Mouse (Mus musculus) embryonic facial prominence, embryonic 13.5 days (tissue): ENCODE measurements around the gene Fitm1. TPM values are rescaled to one million over a fixed set of nuclear protein-coding genes. Genes with fewer than 3 reads are reported as not detected.
A peak's percentile ranks its signal among the peaks of the same experiment; 100 is the strongest.

Source experiments
- ATAC-seq: fragments of 200-750 bp; cut with Nextera tagmentation; 2 replicates; pipeline ENCODE4 v1.8.0; 2017; ENCODE audit warnings: low read depth; ENCODE audit not compliant: insufficient number of reproducible peaks, insufficient read depth, low FRiP score, low TSS enrichment
- H3K27ac ChIP-seq: fragments of 300-500 bp; sonication (generic); 2 replicates; pipeline ENCODE4 v1.5.1; 2015; ENCODE audit warnings: moderate library complexity, mild to moderate bottlenecking, inconsistent platforms
- H3K27me3 ChIP-seq: fragments of 300-500 bp; sonication (generic); 2 replicates; pipeline ENCODE4 v1.6.1; 2015; ENCODE audit warnings: mild to moderate bottlenecking, inconsistent platforms
- H3K36me3 ChIP-seq: fragments of 300-500 bp; sonication (generic); 2 replicates; pipeline ENCODE4 v1.6.1; 2015; ENCODE audit warnings: mild to moderate bottlenecking, inconsistent platforms
- H3K4me1 ChIP-seq: fragments of 300-500 bp; sonication (generic); 2 replicates; pipeline ENCODE4 v1.6.1; 2015; ENCODE audit warnings: inconsistent platforms
- H3K4me2 ChIP-seq: fragments of 300-500 bp; sonication (generic); 2 replicates; pipeline ENCODE4 v1.6.1; 2015; ENCODE audit warnings: moderate library complexity, mild to moderate bottlenecking, inconsistent platforms
- H3K4me3 ChIP-seq: fragments of 300-500 bp; sonication (generic); 2 replicates; pipeline ENCODE4 v1.5.1; 2015; ENCODE audit warnings: mild to moderate bottlenecking, inconsistent platforms
- H3K9ac ChIP-seq: fragments of 300-500 bp; sonication (generic); 2 replicates; pipeline ENCODE4 v1.6.1; 2015; ENCODE audit warnings: mild to moderate bottlenecking, inconsistent platforms
- H3K9me3 ChIP-seq: fragments of 300-500 bp; sonication (generic); 2 replicates; pipeline ENCODE4 v1.6.1; 2016; ENCODE audit warnings: inconsistent platforms
- WGBS: fragments of 180-500 bp; shearing (Covaris S2); methylation state at CpG from one replicate; pipeline ENCODE4 v1.1.7; 2015; ENCODE audit warnings: mixed read lengths; 5-methylcytosine and 5-hydroxymethylcytosine counted together
- polyA plus RNA-seq: library from polyadenylated mRNA; unstranded; fragments of >200 nt; fragmentation: Nextera tagmentation; extraction: Ambion mirVana; gene quantifications from 2 replicates; pipeline ENCODE4 v1.2.1, GENCODE M21; 2015

The Fitm1 gene
- polyA plus RNA-seq, 1 experiment from 2014 or later, result 5.3 TPM

DNA sequence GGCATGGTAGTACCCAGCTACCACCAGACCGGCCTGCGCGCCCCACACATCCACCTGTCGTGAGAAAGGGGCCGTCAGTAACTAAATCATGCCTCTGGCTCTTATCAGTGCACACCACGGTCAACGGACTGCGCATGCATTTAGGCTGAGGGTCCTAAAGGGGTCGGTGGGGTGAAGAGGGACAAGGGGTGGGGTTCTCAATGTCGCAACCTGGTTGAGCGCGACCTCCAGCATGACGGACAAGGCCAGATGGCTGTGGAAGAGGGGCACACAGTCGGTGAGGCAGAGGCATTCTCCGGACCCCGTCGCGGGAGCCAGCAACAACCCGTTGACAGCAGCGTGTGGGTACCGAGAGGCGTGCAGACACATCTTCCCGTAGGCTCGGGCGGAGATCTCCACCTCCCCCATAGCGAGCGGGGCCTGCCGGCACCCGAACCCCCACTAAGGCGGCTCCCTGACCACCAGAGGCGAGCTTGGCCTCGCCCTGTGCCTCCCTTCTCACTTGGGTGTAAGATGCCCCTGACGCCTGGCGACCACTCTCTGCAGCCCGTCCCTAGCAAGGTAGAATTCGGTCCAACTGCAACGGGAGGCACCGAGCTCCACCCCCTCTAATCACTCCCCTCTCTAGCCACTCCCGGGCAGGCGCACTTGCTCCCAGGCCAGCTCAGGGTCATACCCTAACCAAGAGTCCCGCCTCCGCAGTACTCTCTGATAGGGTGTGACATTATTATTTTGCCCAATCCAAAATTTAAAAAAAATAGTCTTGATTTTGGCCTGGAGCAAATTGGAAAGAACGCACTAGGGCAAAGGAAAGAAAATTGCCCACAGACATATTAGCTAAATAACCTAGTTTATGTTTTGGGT lies 9.5 kb downstream of the Fitm1 start, which contains the start of gene Emc9:
Gene Emc9 (minus strand): TSS at position 601 of the 864 bp plus-strand sequence.
- peak within 1 kb of the TSS; percentile 74 for H3K9ac ChIP-seq
- peaks cover 9% of the 10 kb centered on the region; the same call in 1 of the 2 replicates for H3K27me3 ChIP-seq
- peaks cover 21% of the 10 kb centered on the region for H3K4me1 ChIP-seq
- peak within 1 kb of the TSS; percentile 52 for H3K4me3 ChIP-seq
- H3K9me3 ChIP-seq, result no peaks in the 10 kb centered on the region
- H3K36me3 ChIP-seq, result peaks cover 48% of the 10 kb centered on the region
- ATAC-seq, result 0 out of 2 replicates have a peak, but pooled peaks have one; percentile 65
- H3K4me2 ChIP-seq, result peak within 1 kb of the TSS; percentile 87
- no peak within 1 kb of the TSS for H3K27ac ChIP-seq
- 2% methylated on average over 43 of the region's 43 CpGs for WGBS

DNA sequence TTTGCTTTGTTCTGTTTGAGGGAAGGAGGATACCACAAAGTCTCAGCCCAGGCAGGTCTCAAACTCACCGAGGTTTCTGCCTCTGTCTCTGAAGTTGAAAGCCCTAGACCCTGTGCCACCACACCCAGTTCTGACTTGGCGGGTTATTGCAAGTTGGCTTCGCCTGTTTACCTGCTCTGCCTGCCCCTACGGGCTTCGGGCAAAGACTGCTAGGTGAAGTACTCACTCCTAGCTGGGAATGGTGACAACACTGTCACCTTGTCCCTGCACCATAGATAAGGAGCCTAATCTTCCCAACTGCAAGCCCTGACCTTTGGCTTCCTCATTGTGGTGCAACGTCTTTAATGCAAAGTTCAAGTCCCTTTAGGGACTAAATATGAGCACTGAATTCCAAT lies 10.1 kb downstream of the Fitm1 start:
- WGBS, result 52% methylated on average over 6 of the region's 6 CpGs
- H3K4me3 ChIP-seq, result peak overlapping the region; percentile 52
- no peak for ATAC-seq

DNA sequence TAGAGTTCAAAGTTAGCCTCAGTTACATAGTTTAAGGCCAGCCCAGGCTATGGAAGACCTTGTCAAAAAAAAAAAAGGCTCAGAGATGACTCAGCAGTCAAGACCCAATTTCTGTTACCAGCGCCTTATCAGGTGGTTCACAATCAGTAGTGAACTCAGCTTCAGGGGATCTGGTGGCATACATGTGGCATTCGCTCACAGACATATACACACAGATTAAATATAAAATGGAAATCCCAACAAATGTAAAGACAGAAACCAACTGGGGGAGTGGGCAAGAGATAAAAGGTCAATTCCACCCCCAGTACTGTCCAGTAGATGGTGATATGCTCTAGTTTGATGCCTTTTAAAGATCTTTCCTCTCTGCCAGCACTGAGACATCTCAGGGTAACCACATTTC lies 10.7 kb downstream of the Fitm1 start:
- H3K4me1 ChIP-seq, result peaks cover 27% of the 10 kb centered on the region
- no peak for ATAC-seq
- WGBS, result 94% methylated on average over 2 of the region's 2 CpGs

More for the DNA sequence above, 10.1 kb downstream of the Fitm1 start:
- H3K9me3 ChIP-seq, result no peaks in the 10 kb centered on the region
- H3K36me3 ChIP-seq, result peaks cover 42% of the 10 kb centered on the region
- no peak overlapping the region for H3K9ac ChIP-seq
- H3K27ac ChIP-seq, result no peak overlapping the region
- H3K27me3 ChIP-seq, result peaks cover 9% of the 10 kb centered on the region; the same call in 1 of the 2 replicates
- peak overlapping the region; percentile 87 for H3K4me2 ChIP-seq
- peaks cover 27% of the 10 kb centered on the region for H3K4me1 ChIP-seq

DNA sequence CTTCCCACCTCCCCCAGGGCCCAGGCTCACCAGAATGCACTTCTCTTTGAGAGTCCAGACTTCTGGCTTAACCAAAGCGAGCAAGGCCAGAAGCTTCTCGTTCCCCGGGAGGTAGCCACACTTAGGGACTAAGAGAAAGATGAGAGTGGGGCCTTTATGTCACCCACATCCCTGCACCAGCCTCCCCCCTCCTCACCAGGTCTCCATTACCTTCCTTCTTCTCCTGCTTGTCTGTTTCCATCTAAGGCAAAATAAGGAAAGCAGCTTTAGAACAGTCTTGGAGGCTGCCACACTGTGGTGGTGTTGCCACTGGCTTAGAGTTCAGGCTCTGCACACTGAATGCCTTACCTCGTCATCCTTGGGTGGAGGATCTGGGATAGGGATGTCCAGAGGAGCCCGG lies 13.9 kb downstream of the Fitm1 start:
- Histone ChIP-seq H3K9ac (peak overlapping the region; percentile 27; the same call in 1 of the 2 replicates), H3K9me3 (no peaks in the 10 kb centered on the region), H3K27me3 (peaks cover 7% of the 10 kb centered on the region; the same call in 1 of the 2 replicates), H3K4me3 (no peak overlapping the region), H3K36me3 (peaks cover 33% of the 10 kb centered on the region), H3K4me2 (no peak overlapping the region), H3K4me1 (peaks cover 42% of the 10 kb centered on the region), H3K27ac (no peak overlapping the region)
- WGBS, result 98% methylated on average over 5 of the region's 5 CpGs
- ATAC-seq, result no peak

More for the DNA sequence above, 10.7 kb downstream of the Fitm1 start:
- H3K9me3 ChIP-seq, result no peaks in the 10 kb centered on the region
- H3K4me2 ChIP-seq, result no peak overlapping the region
- no peak overlapping the region for H3K9ac ChIP-seq
- H3K27me3 ChIP-seq, result peaks cover 9% of the 10 kb centered on the region; the same call in 1 of the 2 replicates
- H3K4me3 ChIP-seq, result no peak overlapping the region
- peaks cover 36% of the 10 kb centered on the region for H3K36me3 ChIP-seq
- H3K27ac ChIP-seq, result no peak overlapping the region

DNA sequence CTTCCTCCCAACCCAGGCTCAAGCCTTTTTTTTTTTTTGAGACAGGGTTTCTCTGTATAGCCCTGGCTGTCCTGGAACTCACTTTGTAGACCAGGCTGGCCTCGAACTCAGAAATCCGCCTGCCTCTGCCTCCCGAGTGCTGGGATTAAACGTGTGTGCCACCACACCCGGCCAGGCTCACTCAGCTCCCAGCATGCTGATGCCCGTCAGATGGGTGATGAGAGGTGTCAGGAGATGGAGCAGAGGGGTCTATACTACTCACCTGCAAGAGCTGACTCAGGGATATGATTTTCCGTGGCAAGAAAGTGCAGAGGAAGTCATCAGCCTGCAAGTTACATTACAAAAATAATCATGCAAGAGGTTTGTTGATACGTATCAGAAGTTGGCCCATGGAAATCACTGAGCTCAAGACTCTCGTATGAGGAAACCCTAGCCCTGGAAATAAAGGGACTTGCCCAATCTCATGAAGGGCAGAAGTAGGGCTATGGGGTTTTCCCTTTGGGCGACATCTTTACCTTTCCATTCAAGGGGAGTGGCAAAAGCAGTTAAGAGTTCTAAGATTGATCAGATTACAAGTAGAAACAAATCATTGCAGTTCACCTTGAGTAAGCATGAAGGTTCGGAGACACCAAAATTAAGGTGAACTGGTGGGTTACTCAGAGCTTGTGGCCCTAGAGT lies 14.5 kb downstream of the Fitm1 start:
- peak overlapping the region; percentile 92 for H3K4me3 ChIP-seq
- WGBS, result 84% methylated on average over 11 of the region's 11 CpGs
- H3K36me3 ChIP-seq, result peaks cover 38% of the 10 kb centered on the region
- 0 out of 2 replicates have a peak, but pooled peaks cover under 1% of the 10 kb centered on the region for H3K27me3 ChIP-seq
- H3K27ac ChIP-seq, result peak overlapping the region; percentile 96
- peaks cover 36% of the 10 kb centered on the region for H3K4me1 ChIP-seq
- ATAC-seq, result no peak
- H3K9ac ChIP-seq, result peak overlapping the region; percentile 92
- no peaks in the 10 kb centered on the region for H3K9me3 ChIP-seq
- peak overlapping the region; percentile 97 for H3K4me2 ChIP-seq

DNA sequence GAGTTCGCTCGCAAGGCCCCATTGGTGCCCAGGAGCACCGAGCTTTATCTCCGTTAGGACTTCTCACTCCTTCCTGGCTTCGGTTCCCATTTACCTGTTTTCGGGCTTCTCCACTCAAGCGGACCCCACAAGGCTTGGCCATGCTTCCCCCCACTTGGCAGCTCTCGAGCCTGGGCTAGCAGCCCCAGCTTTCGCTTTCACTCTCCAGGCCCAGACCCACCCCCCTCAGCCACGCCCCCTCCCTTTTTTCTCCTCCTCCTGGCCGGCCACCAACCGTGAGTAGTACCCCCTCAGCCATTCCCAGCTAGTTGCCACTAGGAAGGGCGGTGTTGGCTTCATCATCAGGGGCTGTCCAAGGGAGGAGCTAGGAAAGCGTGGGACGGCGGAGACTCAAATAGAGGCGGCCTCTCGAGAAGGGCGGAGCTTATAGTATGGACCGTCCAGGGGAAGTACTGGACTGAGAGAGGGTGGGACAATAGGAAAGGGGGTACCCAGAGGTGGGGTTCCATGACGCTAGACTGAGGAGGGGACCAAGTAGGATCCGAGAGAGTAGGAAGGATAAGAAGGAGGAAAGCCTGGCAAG lies 15.4 kb downstream of the Fitm1 start, which contains the start of gene Psme2:
Gene Psme2 (minus strand): TSS at position 366 of the 583 bp plus-strand sequence.
- ATAC-seq, result peak; percentile 95
- Histone ChIP-seq H3K9ac (peak within 1 kb of the TSS; percentile 92), H3K4me2 (peak within 1 kb of the TSS; percentile 97), H3K9me3 (no peaks in the 10 kb centered on the region), H3K4me1 (peaks cover 28% of the 10 kb centered on the region), H3K27ac (peak within 1 kb of the TSS; percentile 96), H3K36me3 (peaks cover 47% of the 10 kb centered on the region), H3K27me3 (no peaks in the 10 kb centered on the region), H3K4me3 (peak within 1 kb of the TSS; percentile 92)
- WGBS, result under 1% methylated on average over 22 of the region's 22 CpGs

DNA sequence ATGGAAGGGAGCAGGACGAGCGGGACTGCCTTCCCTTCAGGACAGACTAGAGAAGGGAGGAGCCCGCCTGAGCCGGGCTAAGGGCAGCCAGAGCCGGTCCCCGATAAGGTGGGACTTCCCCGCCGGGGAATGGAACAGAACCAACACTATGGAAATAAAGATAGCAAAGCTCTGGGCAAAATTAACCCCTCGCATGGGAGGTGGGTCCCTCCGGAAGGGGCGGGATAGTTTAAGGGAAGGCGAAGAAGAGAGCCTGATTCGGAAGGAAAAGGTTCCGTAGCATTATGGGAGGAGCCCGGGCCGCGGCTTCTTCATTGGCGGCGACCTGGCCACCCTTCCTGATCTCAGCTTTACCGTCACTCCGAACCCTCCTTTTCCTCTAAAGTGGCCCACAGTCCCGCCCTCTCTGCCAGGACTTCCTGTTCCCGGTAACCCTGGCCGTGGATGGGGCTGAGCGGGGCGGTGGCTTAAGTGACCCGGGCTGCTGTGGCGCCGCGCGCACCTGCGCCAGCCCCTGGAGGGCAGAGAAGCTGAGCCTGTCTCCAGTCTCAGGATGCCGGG lies 16.0 kb downstream of the Fitm1 start, which contains the start of gene Rnf31:
Gene Rnf31 (plus strand): TSS at position 378 of the 561 bp plus-strand sequence.
- H3K36me3 ChIP-seq, result peaks cover 53% of the 10 kb centered on the region
- ATAC-seq, result peak; percentile 85
- H3K9me3 ChIP-seq, result no peaks in the 10 kb centered on the region
- under 1% methylated on average over 33 of the region's 33 CpGs for WGBS
- no peaks in the 10 kb centered on the region for H3K27me3 ChIP-seq
- peak within 1 kb of the TSS; percentile 92 for H3K4me3 ChIP-seq
- H3K9ac ChIP-seq, result peak within 1 kb of the TSS; percentile 92
- H3K4me1 ChIP-seq, result peaks cover 28% of the 10 kb centered on the region
- peak within 1 kb of the TSS; percentile 97 for H3K4me2 ChIP-seq
- peak within 1 kb of the TSS; percentile 96 for H3K27ac ChIP-seq

DNA sequence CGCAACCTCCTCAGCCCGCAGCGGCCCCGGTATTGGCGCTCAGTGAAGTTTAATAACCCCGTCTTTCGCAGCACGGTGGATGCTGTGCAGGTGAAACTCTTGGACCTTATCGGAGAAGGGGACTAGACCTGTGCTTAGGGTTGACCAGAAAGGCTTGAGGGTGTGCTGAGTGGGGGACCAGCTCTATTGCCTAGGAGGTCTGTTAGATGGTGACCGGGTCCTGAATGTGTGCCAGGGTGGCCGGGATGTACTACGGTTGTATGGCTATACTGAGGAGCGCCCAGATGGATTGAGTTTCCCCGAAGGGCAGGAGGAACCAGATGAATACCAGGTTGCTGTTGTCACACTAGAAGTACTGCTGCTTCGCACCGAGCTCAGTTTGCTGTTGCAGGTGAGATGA lies 16.8 kb downstream of the Fitm1 start:
- Histone ChIP-seq H3K4me3 (peak overlapping the region; percentile 92), H3K4me1 (peaks cover 28% of the 10 kb centered on the region), H3K9ac (peak overlapping the region; percentile 92), H3K4me2 (peak overlapping the region; percentile 97), H3K27ac (peak overlapping the region; percentile 96; the same call in 1 of the 2 replicates), H3K27me3 (no peaks in the 10 kb centered on the region), H3K36me3 (peaks cover 57% of the 10 kb centered on the region), H3K9me3 (no peaks in the 10 kb centered on the region)
- 3% methylated on average over 16 of the region's 16 CpGs for WGBS
- ATAC-seq, result no peak

DNA sequence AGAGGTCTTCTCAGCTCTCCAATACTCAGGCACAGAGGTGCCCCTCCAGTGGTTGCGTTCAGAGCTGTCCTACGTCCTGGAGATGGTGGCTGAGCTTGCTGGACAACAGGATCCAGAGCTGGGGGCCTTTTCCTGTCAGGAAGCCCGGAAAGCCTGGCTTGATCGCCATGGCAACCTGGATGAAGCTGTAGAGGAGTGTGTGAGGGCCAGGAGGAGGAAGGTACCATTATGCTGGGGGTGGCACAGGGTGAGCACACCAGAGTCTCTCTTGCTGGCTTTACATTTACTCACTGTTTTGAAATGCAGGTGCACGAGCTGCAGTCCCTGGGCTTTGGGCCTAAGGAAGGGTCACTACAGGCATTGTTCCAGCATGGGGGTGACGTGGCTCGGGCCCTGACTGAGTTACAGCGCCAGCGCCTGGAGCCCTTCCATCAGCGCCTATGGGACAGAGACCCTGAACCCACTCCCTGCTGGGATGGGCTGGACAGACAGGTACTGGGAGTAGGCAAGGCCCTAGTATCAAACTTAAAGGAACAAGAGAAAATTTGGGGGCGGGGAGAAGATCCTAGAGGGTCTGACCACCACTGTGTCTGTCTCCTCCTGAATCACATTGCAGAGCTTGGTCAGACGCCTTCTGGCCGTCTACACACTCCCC lies 20.7 kb downstream of the Fitm1 start:
- H3K27ac ChIP-seq, result no peak overlapping the region
- H3K4me3 ChIP-seq, result no peak overlapping the region
- no peaks in the 10 kb centered on the region for H3K9me3 ChIP-seq
- H3K36me3 ChIP-seq, result peaks cover 66% of the 10 kb centered on the region
- no peaks in the 10 kb centered on the region for H3K27me3 ChIP-seq
- no peak overlapping the region for H3K4me2 ChIP-seq
- ATAC-seq, result no peak
- H3K4me1 ChIP-seq, result peaks cover 16% of the 10 kb centered on the region
- 0 out of 2 replicates have a peak overlapping the region, but pooled peaks have one; percentile 17 for H3K9ac ChIP-seq
- WGBS, result 82% methylated on average over 13 of the region's 13 CpGs

DNA sequence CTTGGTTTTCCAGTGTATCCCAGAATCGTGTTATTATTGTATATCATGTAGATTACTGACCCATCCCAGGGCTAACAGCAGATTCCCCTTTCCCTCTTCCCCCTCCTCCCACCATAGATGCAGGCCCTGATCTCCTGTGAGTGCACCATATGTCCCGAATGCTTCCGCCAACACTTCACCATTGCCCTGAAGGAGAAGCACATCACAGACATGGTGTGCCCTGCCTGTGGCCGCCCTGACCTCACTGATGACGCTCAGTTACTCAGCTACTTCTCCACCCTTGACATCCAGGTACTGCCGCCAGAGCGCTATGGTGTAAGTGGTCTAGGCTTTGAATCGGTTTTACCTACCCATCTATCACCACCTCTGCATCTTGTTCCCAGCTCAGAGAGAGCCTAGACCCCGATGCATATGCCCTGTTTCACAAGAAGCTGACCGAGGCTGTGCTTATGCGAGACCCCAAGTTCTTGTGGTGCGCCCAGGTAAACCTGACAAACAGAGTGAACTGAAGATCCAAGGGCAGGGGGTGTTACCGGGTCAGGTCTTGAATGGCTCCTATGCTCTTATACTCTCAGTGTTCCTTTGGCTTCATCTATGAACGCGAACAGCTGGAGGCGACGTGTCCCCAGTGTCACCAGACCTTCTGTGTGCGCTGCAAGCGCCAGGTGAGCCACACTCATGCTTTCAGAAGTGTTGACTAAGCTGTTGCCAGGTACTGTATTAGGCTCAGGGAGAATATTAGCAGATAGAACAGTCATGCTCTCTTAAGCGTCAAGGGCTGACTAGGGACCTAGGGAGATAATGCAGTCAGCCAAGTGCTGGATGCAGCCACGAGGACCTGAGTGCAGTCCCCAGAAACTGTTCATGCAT lies 23.3 kb downstream of the Fitm1 start:
- Histone ChIP-seq H3K9ac (0 out of 2 replicates have a peak overlapping the region, but pooled peaks have one; percentile 3), H3K4me3 (no peak overlapping the region), H3K4me1 (peaks cover 7% of the 10 kb centered on the region), H3K27ac (no peak overlapping the region), H3K9me3 (no peaks in the 10 kb centered on the region), H3K36me3 (peaks cover 89% of the 10 kb centered on the region), H3K27me3 (no peaks in the 10 kb centered on the region), H3K4me2 (no peak overlapping the region)
- no peak for ATAC-seq
- 95% methylated on average over 21 of the region's 21 CpGs for WGBS
